Mouse (Mus musculus): Measurements from ENCODE around the gene Rims4.

The Rims4 gene

GRCm38 (mm10) chr2:163918317-163919258 lies at the start of gene Rims4:
Gene Rims4 (minus strand): TSS chr2:163918683.
- peak; percentile 56 for DNase-seq (ENCODE audit: low read depth, low spot score)

- no peak for DNase-seq (ENCODE audit: low read depth, low spot score)
Measured at GRCm38 (mm10) chr2:163965706-163966105, 47.2 kb upstream of the Rims4 start.

GRCm38 (mm10) chr2:163964606-163965560 lies 46.4 kb upstream of the Rims4 start:
- peak; percentile 31 for DNase-seq (ENCODE audit: low read depth, low spot score)

GRCm38 (mm10) chr2:163953622-163954310 lies 35.3 kb upstream of the Rims4 start:
- DNase-seq (ENCODE audit: low read depth, low spot score), result no peak

GRCm38 (mm10) chr2:163951770-163952169 lies 33.3 kb upstream of the Rims4 start:
- peak; percentile 65 for DNase-seq (ENCODE audit: low read depth, low spot score)

- peak; percentile 44 for DNase-seq (ENCODE audit: low read depth, low spot score)
Measured at GRCm38 (mm10) chr2:163947976-163948375, 29.5 kb upstream of the Rims4 start.

- no peak for DNase-seq (ENCODE audit: low read depth, low spot score)
Measured at GRCm38 (mm10) chr2:163946221-163946620, 27.7 kb upstream of the Rims4 start.

GRCm38 (mm10) chr2:163944511-163944910 lies 26.0 kb upstream of the Rims4 start:
- DNase-seq (ENCODE audit: low read depth, low spot score), result no peak

- DNase-seq (ENCODE audit: low read depth, low spot score), result no peak
Measured at GRCm38 (mm10) chr2:163943056-163943455, 24.6 kb upstream of the Rims4 start.

GRCm38 (mm10) chr2:163939522-163939921 lies 21.0 kb upstream of the Rims4 start:
- no peak for DNase-seq (ENCODE audit: low read depth, low spot score)

GRCm38 (mm10) chr2:163932151-163932550 lies 13.7 kb upstream of the Rims4 start:
- no peak for DNase-seq (ENCODE audit: low read depth, low spot score)

GRCm38 (mm10) chr2:163928464-163929200 lies 10.1 kb upstream of the Rims4 start:
- no peak for DNase-seq (ENCODE audit: low read depth, low spot score)

GRCm38 (mm10) chr2:163925044-163925443 lies 6.6 kb upstream of the Rims4 start:
- no peak for DNase-seq (ENCODE audit: low read depth, low spot score)

GRCm38 (mm10) chr2:163924531-163924930 lies 6.0 kb upstream of the Rims4 start:
- no peak for DNase-seq (ENCODE audit: low read depth, low spot score)

GRCm38 (mm10) chr2:163923113-163923512 lies 4.6 kb upstream of the Rims4 start:
- peak; percentile 61 for DNase-seq (ENCODE audit: low read depth, low spot score)

GRCm38 (mm10) chr2:163919581-163919980 lies 1.1 kb upstream of the Rims4 start:
- no peak for DNase-seq (ENCODE audit: low read depth, low spot score)

- no peak for DNase-seq (ENCODE audit: low read depth, low spot score)
Measured at GRCm38 (mm10) chr2:163916703-163917102, 1.8 kb downstream of the Rims4 start.

GRCm38 (mm10) chr2:163915294-163915791 lies 3.1 kb downstream of the Rims4 start:
- no peak for DNase-seq (ENCODE audit: low read depth, low spot score)

GRCm38 (mm10) chr2:163914107-163914506 lies 4.4 kb downstream of the Rims4 start:
- peak; percentile 68 for DNase-seq (ENCODE audit: low read depth, low spot score)

GRCm38 (mm10) chr2:163913704-163914103 lies 4.8 kb downstream of the Rims4 start:
- DNase-seq (ENCODE audit: low read depth, low spot score), result peak; percentile 14
